Mouse (Mus musculus): ENCODE results near the gene Kif21b.

DNA sequence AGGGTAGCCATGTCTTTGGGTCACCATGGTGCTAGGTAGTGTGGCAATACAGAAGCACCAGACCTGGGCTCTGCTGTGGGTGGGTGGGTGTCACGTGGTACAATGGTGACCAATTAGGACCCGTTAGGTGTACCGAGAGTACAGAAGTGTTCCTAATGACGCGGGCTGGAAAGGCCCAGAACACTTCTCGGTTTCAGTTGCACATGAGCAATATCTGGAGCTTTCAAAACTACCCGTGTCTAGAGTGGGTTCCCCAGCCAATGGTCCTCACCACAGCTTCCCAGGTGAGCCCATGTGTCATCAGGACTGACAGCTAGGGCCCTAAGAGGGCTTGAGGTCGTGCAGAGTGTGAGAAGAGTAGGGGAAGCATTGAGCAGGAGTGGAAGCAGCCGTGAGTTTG is 14.1 kb upstream of the Kif21b start:
- TF ChIP-seq CTCF (IDR thresholded peaks at IDR 0.05) (no peak), POLR2A (IDR thresholded peaks at IDR 0.05; ENCODE audit: insufficient read depth, low read depth, low read length) (no peak)

All from heart, adult 2 months (tissue).